Mouse (Mus musculus): ENCODE data around the gene Sufu. TPM values are rescaled to one million over a fixed set of nuclear protein-coding genes. Genes with fewer than 3 reads are reported as not detected.
A peak's percentile ranks its signal among the peaks of the same experiment; 100 is the strongest.

Gene Sufu
- total and polyA plus RNA-seq, 3 experiments, result 5.1 to 31.8 (median 25.7) TPM

DNA sequence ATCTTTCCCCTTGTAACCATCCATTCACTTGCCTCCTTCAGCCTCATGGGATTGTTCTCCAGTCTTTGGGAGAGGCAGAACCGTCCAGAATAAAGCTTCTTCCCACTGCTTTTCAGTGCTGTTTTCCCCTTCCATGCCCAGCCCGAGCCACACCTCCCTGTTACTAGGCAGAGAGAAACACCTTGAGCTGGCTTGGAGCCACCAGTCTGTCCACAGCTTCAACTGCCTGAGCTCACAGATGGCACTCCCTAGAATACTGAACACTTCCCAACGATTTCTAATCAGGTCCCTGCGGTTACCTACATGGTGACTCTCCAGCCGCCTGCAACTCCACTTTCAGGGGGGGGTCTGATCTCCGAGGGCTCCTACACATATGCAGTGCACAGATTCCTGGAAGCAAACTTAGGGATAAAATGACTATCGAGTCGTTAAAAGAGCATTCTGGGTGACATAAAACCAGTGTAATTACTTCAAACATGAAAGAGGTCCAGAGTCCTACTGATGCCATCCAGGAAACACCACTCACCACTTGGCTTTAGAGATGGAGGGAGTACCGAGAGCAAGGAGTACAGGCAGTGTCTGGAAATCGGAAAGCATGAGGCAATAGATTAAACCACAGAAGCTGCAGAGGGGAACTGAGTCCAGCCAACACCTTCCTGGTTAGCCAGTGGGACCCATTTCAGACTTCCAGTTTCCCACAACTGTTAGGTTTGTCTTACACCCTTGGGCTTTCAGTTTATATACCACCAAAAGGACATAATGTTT is 46.3 kb upstream of the Sufu start, which contains the start of gene 2310034G01Rik:
2310034G01Rik (minus strand) TSS at position 135 of the 765 bp plus-strand sequence.
- DNase-seq (ENCODE audit: low spot score), result no peak
- H3K9me3 ChIP-seq (replicated peaks), result peaks cover 5% of the 10 kb centered on the region; the same call in 1 of the 2 replicates

GRCm38 (mm10) chr19:46356701-46357138 is 40.0 kb upstream of the Sufu start:
- Histone ChIP-seq H3K9me3 (replicated peaks) (no peaks in the 10 kb centered on the region), H3K27me3 (ENCODE audit: insufficient read depth, low read length) (peaks cover 56% of the 10 kb centered on the region), H3K36me3 (replicated peaks) (no peaks in the 10 kb centered on the region), H3K4me1 (ENCODE audit: insufficient read depth, low read depth, low read length) (peaks cover 17% of the 10 kb centered on the region), H3K4me3 (ENCODE audit: low read depth, low read length) (peak overlapping the region; percentile 46; the same call in 1 of the 2 replicates)
- no peak for TF ChIP-seq TAL1 (conservative IDR thresholded peaks at IDR 0.05; ENCODE audit: low read depth, low read length)
- no peak for TF ChIP-seq POLR2AphosphoS5 (IDR thresholded peaks at IDR 0.05; ENCODE audit: insufficient replicate concordance, low read depth, low read length)
- TF ChIP-seq GATA2 (IDR thresholded peaks at IDR 0.05; ENCODE audit: borderline replicate concordance, low read depth, low read length), result no peak
- ATAC-seq (ENCODE audit: extremely low read depth, insufficient number of reproducible peaks, low FRiP score, poor library complexity, severe bottlenecking) (no peak), DNase-seq (ENCODE audit: low spot score) (peak; percentile 17)

More for the DNA sequence above, 46.3 kb upstream of the Sufu start, which contains the start of gene 2310034G01Rik:
- Histone ChIP-seq H3K36me3 (replicated peaks) (peaks cover 2% of the 10 kb centered on the region), H3K27me3 (ENCODE audit: insufficient read depth, low read length) (peaks cover 47% of the 10 kb centered on the region), H3K4me1 (ENCODE audit: insufficient read depth, low read depth, low read length) (peaks cover 16% of the 10 kb centered on the region), H3K4me3 (ENCODE audit: low read depth, low read length) (no peak within 1 kb of the TSS)
- no peak for ATAC-seq (ENCODE audit: extremely low read depth, insufficient number of reproducible peaks, low FRiP score, poor library complexity, severe bottlenecking)
- TF ChIP-seq GATA1 (IDR thresholded peaks at IDR 0.05; ENCODE audit: borderline replicate concordance, low read length) (no peak), CTCF (IDR thresholded peaks at IDR 0.05; ENCODE audit: low read depth, low read length) (no peak), GATA2 (IDR thresholded peaks at IDR 0.05; ENCODE audit: borderline replicate concordance, low read depth, low read length) (no peak), TAL1 (conservative IDR thresholded peaks at IDR 0.05; ENCODE audit: low read depth, low read length) (no peak), POLR2AphosphoS5 (IDR thresholded peaks at IDR 0.05; ENCODE audit: insufficient replicate concordance, low read depth, low read length) (no peak)

DNA sequence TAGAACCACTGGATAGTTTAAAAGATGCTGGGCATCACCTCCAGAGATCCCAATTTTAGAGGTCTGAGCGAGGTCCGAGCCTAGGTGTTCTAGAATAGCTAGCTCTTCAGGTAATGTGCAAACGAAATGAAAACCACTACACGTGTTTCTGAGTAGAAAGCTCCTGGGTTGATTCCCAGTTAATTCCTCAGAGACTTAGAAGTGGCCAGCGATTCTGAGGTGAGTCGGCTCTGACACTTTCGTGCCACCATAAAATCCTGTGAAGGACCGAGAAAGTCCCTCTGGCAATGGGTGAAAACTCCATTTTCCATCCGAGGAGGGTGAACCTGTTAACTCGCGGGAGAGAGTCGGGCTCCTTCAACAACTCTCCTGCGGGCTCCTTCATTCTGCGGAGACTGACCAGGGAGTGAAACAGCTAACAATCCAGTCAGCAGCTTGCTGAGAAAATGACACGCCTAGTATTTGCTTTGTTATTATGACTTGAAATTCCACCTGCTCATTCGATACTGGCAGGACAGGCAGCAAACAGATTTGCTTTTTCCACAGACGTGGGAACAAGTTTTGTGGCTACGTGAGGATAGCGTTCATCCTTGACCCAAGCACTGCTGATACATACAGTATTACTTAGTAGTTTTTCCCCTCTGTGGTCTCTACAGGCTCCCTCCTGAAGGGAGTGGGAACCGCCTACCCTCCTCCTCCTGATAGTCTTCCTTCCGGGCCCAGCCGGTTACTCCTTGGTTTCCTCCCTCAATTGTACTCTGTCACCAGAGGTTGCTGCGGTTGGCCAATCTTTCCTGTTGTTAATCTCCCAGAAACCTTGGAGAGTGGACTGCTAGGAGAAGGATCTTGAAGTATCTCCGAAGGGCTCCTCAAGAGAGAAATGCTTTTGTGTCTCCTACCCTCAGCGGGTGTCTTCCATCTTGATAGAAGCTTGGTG is 39.1 kb upstream of the Sufu start:
- Histone ChIP-seq H3K4me3 (ENCODE audit: low read depth, low read length) (no peak overlapping the region), H3K9me3 (replicated peaks) (no peaks in the 10 kb centered on the region), H3K36me3 (replicated peaks) (no peaks in the 10 kb centered on the region), H3K4me1 (ENCODE audit: insufficient read depth, low read depth, low read length) (peaks cover 17% of the 10 kb centered on the region), H3K27me3 (ENCODE audit: insufficient read depth, low read length) (peaks cover 57% of the 10 kb centered on the region)
- TF ChIP-seq POLR2AphosphoS5 (IDR thresholded peaks at IDR 0.05; ENCODE audit: insufficient replicate concordance, low read depth, low read length) (no peak), GATA2 (IDR thresholded peaks at IDR 0.05; ENCODE audit: borderline replicate concordance, low read depth, low read length) (no peak), TAL1 (conservative IDR thresholded peaks at IDR 0.05; ENCODE audit: low read depth, low read length) (no peak), GATA1 (IDR thresholded peaks at IDR 0.05; ENCODE audit: borderline replicate concordance, low read length) (no peak)
- no peak for ATAC-seq (ENCODE audit: extremely low read depth, insufficient number of reproducible peaks, low FRiP score, poor library complexity, severe bottlenecking)
- DNase-seq (ENCODE audit: low spot score), result no peak

DNA sequence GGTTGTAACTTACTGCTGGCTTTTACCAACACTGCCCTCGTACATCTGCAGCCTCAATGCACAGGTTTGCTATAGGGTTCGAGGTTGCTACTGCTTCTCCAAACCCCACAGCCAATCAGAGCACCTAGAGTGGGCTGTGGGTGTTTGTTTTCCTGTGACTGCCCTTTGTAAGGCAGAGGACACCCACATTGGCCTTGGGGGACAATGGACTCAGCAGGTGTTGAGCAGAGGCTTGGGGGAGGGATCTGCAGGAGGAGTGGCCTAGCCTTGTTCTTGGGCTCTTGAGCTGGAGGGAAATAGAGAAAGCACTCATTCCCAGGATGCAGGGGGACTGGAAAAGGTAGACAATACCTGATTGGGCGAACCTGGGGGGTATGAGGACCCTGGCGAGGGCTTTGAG is 38.3 kb upstream of the Sufu start:
- no peaks in the 10 kb centered on the region for H3K36me3 ChIP-seq (replicated peaks)
- ATAC-seq (ENCODE audit: extremely low read depth, insufficient number of reproducible peaks, low FRiP score, poor library complexity, severe bottlenecking) (no peak), DNase-seq (ENCODE audit: low spot score) (no peak)
- H3K9me3 ChIP-seq (replicated peaks), result no peaks in the 10 kb centered on the region
- peaks cover 54% of the 10 kb centered on the region for H3K27me3 ChIP-seq (ENCODE audit: insufficient read depth, low read length)
- H3K4me3 ChIP-seq (ENCODE audit: low read depth, low read length), result no peak overlapping the region
- H3K4me1 ChIP-seq (ENCODE audit: insufficient read depth, low read depth, low read length), result peaks cover 12% of the 10 kb centered on the region
- no peak for TF ChIP-seq POLR2AphosphoS5 (IDR thresholded peaks at IDR 0.05; ENCODE audit: insufficient replicate concordance, low read depth, low read length)
- TF ChIP-seq CTCF (IDR thresholded peaks at IDR 0.05; ENCODE audit: low read depth, low read length), result no peak
- no peak for TF ChIP-seq GATA1 (IDR thresholded peaks at IDR 0.05; ENCODE audit: borderline replicate concordance, low read length)
- TF ChIP-seq GATA2 (IDR thresholded peaks at IDR 0.05; ENCODE audit: borderline replicate concordance, low read depth, low read length), result no peak
- no peak for TF ChIP-seq TAL1 (conservative IDR thresholded peaks at IDR 0.05; ENCODE audit: low read depth, low read length)

DNA sequence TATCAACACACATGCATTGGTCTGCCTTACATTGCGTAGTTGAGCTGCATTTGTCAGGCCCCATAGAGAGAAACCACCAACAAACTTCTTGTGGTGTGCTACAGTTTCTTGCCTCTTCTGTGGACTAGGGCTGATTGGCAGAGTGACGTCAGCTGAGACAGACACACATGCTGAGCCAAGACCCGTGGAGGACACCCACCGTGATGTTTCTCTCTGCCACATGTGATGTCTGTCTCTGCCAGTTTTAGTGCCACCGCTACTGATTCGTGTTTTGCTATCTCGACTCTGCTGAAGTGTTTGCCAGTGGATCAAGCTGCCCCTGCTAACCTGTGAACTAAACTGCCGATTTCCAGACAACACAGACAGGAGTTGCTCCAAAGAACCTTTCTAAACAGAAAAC is 34.6 kb upstream of the Sufu start:
- TF ChIP-seq POLR2AphosphoS5 (IDR thresholded peaks at IDR 0.05; ENCODE audit: insufficient replicate concordance, low read depth, low read length), result no peak
- Histone ChIP-seq H3K4me1 (ENCODE audit: insufficient read depth, low read depth, low read length) (peaks cover 6% of the 10 kb centered on the region), H3K4me3 (ENCODE audit: low read depth, low read length) (no peak overlapping the region), H3K36me3 (replicated peaks) (no peaks in the 10 kb centered on the region), H3K9me3 (replicated peaks) (no peaks in the 10 kb centered on the region), H3K27me3 (ENCODE audit: insufficient read depth, low read length) (peaks cover 59% of the 10 kb centered on the region)
- no peak for DNase-seq (ENCODE audit: low spot score)
- no peak for ATAC-seq (ENCODE audit: extremely low read depth, insufficient number of reproducible peaks, low FRiP score, poor library complexity, severe bottlenecking)

GRCm38 (mm10) chr19:46363294-46364009 is 33.2 kb upstream of the Sufu start:
- no peak for DNase-seq (ENCODE audit: low spot score)
- TF ChIP-seq GATA1 (IDR thresholded peaks at IDR 0.05; ENCODE audit: borderline replicate concordance, low read length), result no peak
- no peak for TF ChIP-seq GATA2 (IDR thresholded peaks at IDR 0.05; ENCODE audit: borderline replicate concordance, low read depth, low read length)
- Histone ChIP-seq H3K4me3 (ENCODE audit: low read depth, low read length) (no peak overlapping the region), H3K4me1 (ENCODE audit: insufficient read depth, low read depth, low read length) (peaks cover 5% of the 10 kb centered on the region), H3K9me3 (replicated peaks) (no peaks in the 10 kb centered on the region), H3K27me3 (ENCODE audit: insufficient read depth, low read length) (peaks cover 58% of the 10 kb centered on the region), H3K36me3 (replicated peaks) (no peaks in the 10 kb centered on the region)
- no peak for ATAC-seq (ENCODE audit: extremely low read depth, insufficient number of reproducible peaks, low FRiP score, poor library complexity, severe bottlenecking)
